Comparison of ENCODE assay signal across 8 mouse cellular contexts in the genomic region with DNA sequence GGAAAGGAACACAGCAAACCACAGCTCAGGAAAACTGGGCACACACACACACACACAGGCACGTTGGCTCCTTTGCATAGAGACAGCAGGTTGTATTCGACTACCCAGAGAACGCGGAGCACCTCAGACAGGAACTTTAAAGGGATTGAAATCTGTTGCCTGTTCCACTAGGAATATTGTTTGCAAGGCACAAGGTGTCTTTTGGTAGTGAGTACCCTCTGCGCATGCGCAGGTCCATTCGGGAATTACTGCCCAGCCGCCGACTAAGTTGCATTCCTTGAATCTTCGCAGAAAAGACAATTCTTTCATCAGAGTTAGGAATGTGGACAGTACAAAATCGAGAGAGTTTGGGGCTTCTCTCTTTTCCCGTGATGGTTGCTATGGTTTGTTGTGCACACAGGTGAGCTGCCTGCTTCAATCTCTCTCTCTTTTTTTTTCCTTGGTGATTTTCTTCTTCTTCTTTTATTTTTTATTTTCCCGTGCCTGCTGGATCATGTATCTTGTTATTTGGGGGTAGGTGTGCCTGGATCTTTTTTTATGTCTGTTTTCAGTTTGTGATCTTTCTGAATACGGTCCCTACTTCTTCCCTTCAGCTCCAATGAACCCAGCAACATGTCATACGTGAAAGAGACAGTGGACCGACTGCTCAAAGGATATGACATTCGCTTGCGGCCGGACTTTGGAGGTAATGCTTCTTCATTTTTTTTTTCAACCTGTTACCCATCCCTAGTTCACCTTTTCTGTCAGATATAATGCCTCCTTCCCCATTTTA. TPM values are rescaled to one million over a fixed set of nuclear protein-coding genes. Genes with fewer than 3 reads are reported as not detected.
A peak's percentile ranks its signal among the peaks of the same experiment; 100 is the strongest.
DNase-seq lines count a peak whose midpoint lies in the region; ATAC-seq and TF ChIP-seq lines count a peak whose summit lies in the region.

No protein-coding gene starts in this region.

- intact Hi-C loops in left cerebral cortex, adult 2 months (cut with DNase I) = loop anchor here (5.0 kb wide), 2 partner anchors 43 to 392 kb away; partner anchors contain the start of genes Gabra4 and Gabrb1

- CTCF ChIA-PET in Patski (lab: Charles Lee) = no interaction called here

- POLR2A ChIA-PET in Patski (lab: Charles Lee) = interaction anchor here (0.5 kb wide), 1 partner anchor 70 kb away, joined by 3 read pairs; no protein-coding TSS in a partner anchor

- ATAC-seq in Patski = peak; percentile 31
- no peak for ATAC-seq in forebrain, postnatal 0 days
- ATAC-seq in midbrain, embryonic 13.5 days = peak; percentile 1; the same call in 1 of the 2 replicates
- no peak for ATAC-seq in erythroblast, adult 5-6 weeks (replicated peaks; ENCODE audit: low FRiP score, poor library complexity, severe bottlenecking)

- peaks cover 64% of the 10 kb centered on the region for H3K27me3 ChIP-seq in Patski
- no peaks in the 10 kb centered on the region for H3K27me3 ChIP-seq in cerebellum, adult 2 months (ENCODE audit: control insufficient read depth, insufficient read depth, low read length)
- no peaks in the 10 kb centered on the region for H3K27me3 ChIP-seq in forebrain, postnatal 0 days (ENCODE audit: insufficient read depth, low read length)
- H3K27me3 ChIP-seq in midbrain, embryonic 13.5 days = no peaks in the 10 kb centered on the region

- TF ChIP-seq POLR2A in cerebellum, adult 2 months (IDR thresholded peaks at IDR 0.05; ENCODE audit: borderline replicate concordance, insufficient read depth, low read length) = no peak

- H3K27ac ChIP-seq in cerebellum, adult 2 months (ENCODE audit: insufficient read depth, low read length) = no peak overlapping the region
- H3K27ac ChIP-seq in forebrain, postnatal 0 days (ENCODE audit: low read depth, low read length) = peak overlapping the region; percentile 64
- peak overlapping the region; percentile 77 for H3K27ac ChIP-seq in left cerebral cortex, adult 2 months
- no peak overlapping the region for H3K27ac ChIP-seq in midbrain, embryonic 13.5 days

- peak overlapping the region; percentile 87 for H3K4me2 ChIP-seq in forebrain, postnatal 0 days (ENCODE audit: low read depth)
- peak overlapping the region; percentile 94 for H3K4me2 ChIP-seq in midbrain, embryonic 13.5 days (replicated peaks)

- H3K4me3 ChIP-seq in cerebellum, adult 2 months (replicated peaks; ENCODE audit: insufficient read depth, low read depth, low read length) = peak overlapping the region; percentile 72
- H3K4me3 ChIP-seq in forebrain, postnatal 0 days (ENCODE audit: low read depth, low read length) = peak overlapping the region; percentile 64
- H3K4me3 ChIP-seq in left cerebral cortex, adult 2 months = peak overlapping the region; percentile 78
- peak overlapping the region; percentile 60 for H3K4me3 ChIP-seq in midbrain, embryonic 13.5 days (replicated peaks)

- H3K9ac ChIP-seq in forebrain, postnatal 0 days = peak overlapping the region; percentile 63
- H3K9ac ChIP-seq in midbrain, embryonic 13.5 days (replicated peaks) = peak overlapping the region; percentile 68

- WGBS in cerebellum, adult 2 months = under 1% methylated on average over 19 of the region's 19 CpGs
- under 1% methylated on average over 19 of the region's 19 CpGs for WGBS in forebrain, postnatal 0 days
- under 1% methylated on average over 19 of the region's 19 CpGs for WGBS in midbrain, embryonic 13.5 days

- H3K9me3 ChIP-seq in forebrain, postnatal 0 days (ENCODE audit: low read length) = no peaks in the 10 kb centered on the region
- no peaks in the 10 kb centered on the region for H3K9me3 ChIP-seq in midbrain, embryonic 13.5 days

- H3K4me1 ChIP-seq in cerebellum, adult 2 months (ENCODE audit: control insufficient read depth, insufficient read depth, low read length) = no peaks in the 10 kb centered on the region
- H3K4me1 ChIP-seq in forebrain, postnatal 0 days (ENCODE audit: insufficient read depth) = 0 out of 2 replicates have a peak, but pooled peaks cover 3% of the 10 kb centered on the region
- H3K4me1 ChIP-seq in midbrain, embryonic 13.5 days (replicated peaks) = peaks cover 5% of the 10 kb centered on the region

- no peak for DNase-seq in Patski (ENCODE audit: low read depth, low spot score)
- peak; percentile 77 to 78 for DNase-seq in cerebellum, adult 2 months
- DNase-seq in forebrain, postnatal 0 days = peak; percentile 88
- DNase-seq in hindlimb bud, embryonic 11.5 days (ENCODE audit: extremely low spot score, low read depth, low spot score) = peak; percentile 30
- DNase-seq in left cerebral cortex, adult 2 months (ENCODE audit: extremely low spot score in 1 of 2, low spot score in 2 of 2) = peak; percentile 77 to 78
- peak; percentile 71 for DNase-seq in telencephalon, adult 2 months (ENCODE audit: low read depth, low spot score)

- in situ Hi-C loops in Patski (cut with MboI; ENCODE audit: low pct_unique_long_range_greater_than_20kb) = no loop called here

- H3K36me3 ChIP-seq in forebrain, postnatal 0 days (ENCODE audit: insufficient read depth) = no peaks in the 10 kb centered on the region
- H3K36me3 ChIP-seq in midbrain, embryonic 13.5 days = no peaks in the 10 kb centered on the region

- TF ChIP-seq CTCF in Patski (IDR thresholded peaks at IDR 0.05) = no peak
- no peak for TF ChIP-seq CTCF in cerebellum, adult 2 months (IDR thresholded peaks at IDR 0.05; ENCODE audit: borderline replicate concordance, insufficient read depth, low read depth, low read length)
- no peak for TF ChIP-seq CTCF in forebrain, postnatal 0 days (IDR thresholded peaks at IDR 0.05; ENCODE audit: low read depth)
- TF ChIP-seq CTCF in left cerebral cortex, adult 2 months (IDR thresholded peaks at IDR 0.05) = no peak

RNA-seq across cellular contexts. Expression of gene Gabra4, which starts 41.8 kb away (rescaled TPM):
- polyA plus RNA-seq in Patski (2021) = not detected
- polyA plus RNA-seq in cerebellum, adult 2 months (2012; rRNA removed) = 10.8 and 13.6 TPM in 2 replicates
- total RNA-seq in forebrain, postnatal 0 days (2014; rRNA removed) = 22.2 and 25.9 TPM in 2 replicates
- polyA plus RNA-seq in forebrain, postnatal 0 days (2015; fragmentation: Nextera tagmentation; extraction: Ambion mirVana) = 25.8 and 35.1 TPM in 2 replicates
- total RNA-seq in left cerebral cortex, adult 2 months (2021) = 100 to 1,000 TPM in 1 of 2 experiments, 10 to 100 TPM in 1; 93.8 to 117 TPM
- 7.9 and 10.0 TPM in 2 replicates for polyA plus RNA-seq in midbrain, embryonic 13.5 days (2015; fragmentation: Nextera tagmentation; extraction: Ambion mirVana)
- total RNA-seq in erythroblast, adult 5-6 weeks (2015; ENCODE audit: low replicate concordance) = not detected in 2 replicates
- not detected in 2 replicates for total RNA-seq in erythroblast, adult 5-6 weeks (2017; ENCODE audit: low replicate concordance)

RNA-seq across cellular contexts. Expression of gene Gabrb1, which starts 42.0 kb away (rescaled TPM):
- polyA plus RNA-seq in Patski (2021) = 0.04 TPM
- polyA plus RNA-seq in cerebellum, adult 2 months (2012; rRNA removed) = 10.1 and 10.4 TPM in 2 replicates
- 14.2 and 19.9 TPM in 2 replicates for total RNA-seq in forebrain, postnatal 0 days (2014; rRNA removed)
- polyA plus RNA-seq in forebrain, postnatal 0 days (2015; fragmentation: Nextera tagmentation; extraction: Ambion mirVana) = 17.6 and 42.0 TPM in 2 replicates
- total RNA-seq in left cerebral cortex, adult 2 months (2021) = 10 to 100 TPM; 92.5 to 95.1 TPM
- polyA plus RNA-seq in midbrain, embryonic 13.5 days (2015; fragmentation: Nextera tagmentation; extraction: Ambion mirVana) = 7.8 and 8.8 TPM in 2 replicates
- not detected in 2 replicates for total RNA-seq in erythroblast, adult 5-6 weeks (2015; ENCODE audit: low replicate concordance)
- total RNA-seq in erythroblast, adult 5-6 weeks (2017; ENCODE audit: low replicate concordance) = not detected in 2 replicates

Comparison
In these comparisons a context has a peak if more than half of its experiments do, and no peak if none do; other contexts are left out.
1. ATAC-seq: peak in Patski (single experiment) and midbrain, embryonic 13.5 days (single experiment); none in forebrain, postnatal 0 days (single experiment) and erythroblast, adult 5-6 weeks (single experiment).
2. H3K27ac ChIP-seq: peak in forebrain, postnatal 0 days (single experiment) and left cerebral cortex, adult 2 months (single experiment); none in cerebellum, adult 2 months (single experiment) and midbrain, embryonic 13.5 days (single experiment).
3. Peak in every context shown above with its lines, with median percentiles within 50 percentile points of each other: H3K4me3 ChIP-seq.